Mouse (Mus musculus): ENCODE measurements at regions not wholly inside any gene's neighbourhood (a gene's known extent, or its start where the extent isn't known, plus 50 kb on each side); places are given as distances from the start of the nearest gene placed in this dataset. TPM values are rescaled to one million over a fixed set of nuclear protein-coding genes. Genes with fewer than 3 reads are reported as not detected.

DNA sequence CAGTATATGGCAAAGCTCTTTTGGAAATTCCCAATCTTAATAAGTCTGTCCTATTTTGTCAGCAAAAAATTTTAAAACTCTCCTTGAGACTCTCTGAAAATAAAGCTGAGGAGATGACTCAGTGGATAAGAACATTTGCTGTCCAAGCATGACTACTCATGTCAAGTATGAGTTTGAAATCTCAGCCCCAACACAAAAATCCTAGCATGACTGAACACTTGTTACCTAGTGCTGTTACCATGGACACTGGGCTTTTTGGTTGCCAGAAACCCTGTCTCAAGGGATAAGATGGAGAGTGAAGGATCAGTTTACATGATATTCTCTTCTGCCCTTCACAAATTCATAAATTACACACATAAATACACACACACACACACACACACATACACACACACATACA lies 217.3 kb upstream of the Large1 start:
- DNase-seq (ENCODE audit: low spot score) (no peak), ATAC-seq (ENCODE audit: low FRiP score, low TSS enrichment) (no peak)
- Histone ChIP-seq H3K36me3 (ENCODE audit: control insufficient read depth, insufficient read depth, low read length) (no peaks in the 10 kb centered on the region), H3K9ac (ENCODE audit: low read length) (no peak overlapping the region), H3K4me2 (replicated peaks; ENCODE audit: low read depth) (no peak overlapping the region), H3K27me3 (ENCODE audit: control insufficient read depth, insufficient read depth, low read length) (no peaks in the 10 kb centered on the region), H3K9me3 (ENCODE audit: control insufficient read depth, low read length) (no peaks in the 10 kb centered on the region), H3K4me3 (ENCODE audit: low read depth, low read length) (no peak overlapping the region), H3K27ac (replicated peaks) (no peak overlapping the region), H3K4me1 (replicated peaks; ENCODE audit: control insufficient read depth, insufficient read depth) (no peaks in the 10 kb centered on the region)
- TF ChIP-seq CTCF (IDR thresholded peaks at IDR 0.05; ENCODE audit: low read depth) (no peak), EP300 (optimal IDR thresholded peaks at IDR 0.05) (no peak)

DNA sequence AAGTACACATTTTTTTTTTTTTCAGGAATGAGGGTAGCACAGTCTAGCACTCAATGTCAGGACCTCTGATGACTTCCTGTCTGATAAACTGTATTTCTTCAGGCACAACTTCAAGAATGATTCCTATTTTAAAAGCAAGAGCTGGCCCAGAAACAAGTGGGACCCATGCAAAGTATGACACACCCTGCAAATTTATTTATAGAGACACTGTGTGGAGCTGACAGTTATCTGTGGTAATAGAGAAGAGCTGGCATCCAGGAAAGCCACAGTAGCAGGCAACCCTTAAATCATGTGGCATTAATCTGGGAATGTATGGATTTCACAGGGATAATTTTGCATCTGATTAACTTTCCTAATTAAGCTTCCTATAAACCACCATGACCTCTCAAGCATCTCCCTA lies 216.6 kb upstream of the Large1 start:
- TF ChIP-seq CTCF (IDR thresholded peaks at IDR 0.05; ENCODE audit: low read depth) (no peak), EP300 (optimal IDR thresholded peaks at IDR 0.05) (no peak)
- H3K27ac ChIP-seq (replicated peaks), result no peak overlapping the region
- H3K36me3 ChIP-seq (ENCODE audit: control insufficient read depth, insufficient read depth, low read length), result no peaks in the 10 kb centered on the region
- no peaks in the 10 kb centered on the region for H3K4me1 ChIP-seq (replicated peaks; ENCODE audit: control insufficient read depth, insufficient read depth)
- no peak for DNase-seq (ENCODE audit: low spot score)
- no peak overlapping the region for H3K4me3 ChIP-seq (ENCODE audit: low read depth, low read length)
- ATAC-seq (ENCODE audit: low FRiP score, low TSS enrichment), result no peak
- H3K27me3 ChIP-seq (ENCODE audit: control insufficient read depth, insufficient read depth, low read length), result no peaks in the 10 kb centered on the region
- H3K4me2 ChIP-seq (replicated peaks; ENCODE audit: low read depth), result no peak overlapping the region
- H3K9ac ChIP-seq (ENCODE audit: low read length), result no peak overlapping the region
- H3K9me3 ChIP-seq (ENCODE audit: control insufficient read depth, low read length), result no peaks in the 10 kb centered on the region

Small RNA genes lying in the stretch of these regions (microRNA-seq; reads per million reads assigned to microRNA genes)
- not detected for gene Gm23255
